Mouse (Mus musculus) urinary bladder, adult 2 months (tissue): ENCODE data around the gene H2al1e. TPM values are rescaled to one million over a fixed set of nuclear protein-coding genes. Genes with fewer than 3 reads are reported as not detected.
"Not testable (repeated sequence)": the region's sequence is repeated elsewhere in the genome, so short reads cannot be mapped to it uniquely, and the experiment has no call there.

Experiments
- DNase-seq: peaks from one replicate; pipeline ENCODE4 v3.0.0; 2022; ENCODE audit warnings: low spot score
- polyA plus RNA-seq: library from polyadenylated mRNA; depleted of rRNA; stranded (reverse); fragments of >200 nt; gene quantifications from 2 replicates; pipeline ENCODE4 v1.2.3, GENCODE M21; 2012; rRNA removed

Gene H2al1e
- not detected in 2 replicates for polyA plus RNA-seq

- DNase-seq: not testable (repeated sequence)
Observed at GRCm38 (mm10) chrX:11311634-11312033, at the start of gene H2al1e. TSS of gene H2al1e (plus strand) at chrX:11311934.

- no peak for DNase-seq
Observed at GRCm38 (mm10) chrX:11264918-11265317, 46.8 kb upstream of the H2al1e start.

GRCm38 (mm10) chrX:11267791-11268190 lies 43.9 kb upstream of the H2al1e start:
- DNase-seq: no peak

GRCm38 (mm10) chrX:11269074-11269473 lies 42.7 kb upstream of the H2al1e start:
- no peak for DNase-seq

- no peak for DNase-seq
Observed at GRCm38 (mm10) chrX:11273190-11273589, 38.5 kb upstream of the H2al1e start.

GRCm38 (mm10) chrX:11277083-11277482 lies 34.7 kb upstream of the H2al1e start:
- no peak for DNase-seq

GRCm38 (mm10) chrX:11280741-11281140 lies 31.0 kb upstream of the H2al1e start:
- no peak for DNase-seq

- DNase-seq: no peak
Observed at GRCm38 (mm10) chrX:11288306-11288882, 23.3 kb upstream of the H2al1e start.

- no peak for DNase-seq
Observed at GRCm38 (mm10) chrX:11289244-11289643, 22.5 kb upstream of the H2al1e start.

GRCm38 (mm10) chrX:11298957-11299356 lies 12.8 kb upstream of the H2al1e start, which contains the start of gene H2al1a:
TSS of gene H2al1a (plus strand) at chrX:11299257.
- DNase-seq: not testable (repeated sequence)

- DNase-seq: not testable (repeated sequence)
Observed at GRCm38 (mm10) chrX:11302132-11302531, 9.6 kb upstream of the H2al1e start, which contains the start of gene H2al1b. TSS of gene H2al1b (plus strand) at chrX:11302432.

- not testable (repeated sequence) for DNase-seq
Observed at GRCm38 (mm10) chrX:11305355-11305754, 6.4 kb upstream of the H2al1e start, which contains the start of gene H2al1c. TSS of gene H2al1c (plus strand) at chrX:11305655.

GRCm38 (mm10) chrX:11308524-11308923 lies 3.2 kb upstream of the H2al1e start, which contains the start of gene H2al1d:
TSS of gene H2al1d (plus strand) at chrX:11308824.
- not testable (repeated sequence) for DNase-seq

GRCm38 (mm10) chrX:11314858-11315257 lies 3.1 kb downstream of the H2al1e start, which contains the start of gene H2al1f:
TSS of gene H2al1f (plus strand) at chrX:11315158.
- not testable (repeated sequence) for DNase-seq

- not testable (repeated sequence) for DNase-seq
Observed at GRCm38 (mm10) chrX:11317956-11318355, 6.2 kb downstream of the H2al1e start, which contains the start of gene H2al1g. TSS of gene H2al1g (plus strand) at chrX:11318256.

- not testable (repeated sequence) for DNase-seq
Observed at GRCm38 (mm10) chrX:11321192-11321591, 9.5 kb downstream of the H2al1e start, which contains the start of gene H2al1h. TSS of gene H2al1h (plus strand) at chrX:11321492.

- not testable (repeated sequence) for DNase-seq
Observed at GRCm38 (mm10) chrX:11324359-11324758, 12.6 kb downstream of the H2al1e start, which contains the start of gene H2al1i. TSS of gene H2al1i (plus strand) at chrX:11324659.

GRCm38 (mm10) chrX:11327522-11327921 lies 15.8 kb downstream of the H2al1e start, which contains the start of gene H2al1j:
TSS of gene H2al1j (plus strand) at chrX:11327822.
- not testable (repeated sequence) for DNase-seq

- no peak for DNase-seq
Observed at GRCm38 (mm10) chrX:11345762-11346161, 34.0 kb downstream of the H2al1e start.

- no peak for DNase-seq
Observed at GRCm38 (mm10) chrX:11346756-11347155, 35.0 kb downstream of the H2al1e start.

GRCm38 (mm10) chrX:11360823-11361222 lies 49.1 kb downstream of the H2al1e start:
- DNase-seq: no peak

- no peak for DNase-seq
Observed at GRCm38 (mm10) chrX:11361261-11361660, 49.5 kb downstream of the H2al1e start.
